Mouse (Mus musculus) lung, postnatal 25 days (tissue): ENCODE measurements around the gene Sema3a.

Source experiments
- DNase-seq: peaks from one replicate; pipeline ENCODE4 v3.0.0; 2022; ENCODE audit warnings: low spot score

Gene Sema3a

GRCm38 (mm10) chr5:13320138-13320537 lies 194.9 kb downstream of the Sema3a start:
- DNase-seq: no peak

DNA sequence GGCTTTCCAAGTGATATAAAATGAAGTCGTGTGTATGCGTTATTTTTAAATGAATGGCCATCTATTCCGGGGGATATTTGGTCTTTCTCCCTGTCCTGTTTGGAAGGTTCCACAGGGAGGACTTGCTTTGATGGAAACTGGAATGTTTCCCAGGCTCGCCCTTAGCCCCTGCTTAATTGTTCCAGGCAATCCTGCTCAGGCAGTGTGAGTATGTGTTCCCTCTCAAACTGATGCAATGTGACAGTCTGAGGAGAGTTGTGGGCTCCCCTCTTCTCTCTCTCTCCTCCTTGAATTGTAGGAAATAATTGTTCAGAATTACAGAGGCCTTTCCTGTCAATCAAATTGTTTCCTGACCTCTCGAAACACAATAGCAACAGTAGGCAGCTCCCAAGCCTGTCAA lies 202.1 kb downstream of the Sema3a start:
- DNase-seq: no peak

- no peak for DNase-seq
Observed at GRCm38 (mm10) chr5:13331412-13331811, 206.2 kb downstream of the Sema3a start.

- DNase-seq: no peak
Observed at GRCm38 (mm10) chr5:13337665-13338064, 212.5 kb downstream of the Sema3a start.

DNA sequence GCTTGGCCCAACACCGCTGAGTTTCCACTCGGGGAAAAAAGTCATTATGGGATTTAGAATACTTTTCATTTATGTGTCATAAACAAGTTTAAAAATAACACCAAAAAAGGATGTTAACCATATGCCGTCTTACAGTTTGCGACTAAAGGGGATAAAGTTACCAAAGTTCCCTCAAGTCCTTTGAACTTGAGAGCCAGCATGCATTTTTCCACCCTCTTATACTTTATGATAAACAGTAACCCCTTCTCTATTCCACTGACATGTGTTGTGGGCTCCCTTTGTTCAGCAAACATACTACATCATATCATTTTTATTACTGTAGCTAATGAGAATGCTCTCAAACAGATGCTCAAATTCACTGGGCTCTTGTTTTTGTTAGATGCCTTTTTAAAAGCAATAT lies 221.9 kb downstream of the Sema3a start:
- DNase-seq: no peak

DNA sequence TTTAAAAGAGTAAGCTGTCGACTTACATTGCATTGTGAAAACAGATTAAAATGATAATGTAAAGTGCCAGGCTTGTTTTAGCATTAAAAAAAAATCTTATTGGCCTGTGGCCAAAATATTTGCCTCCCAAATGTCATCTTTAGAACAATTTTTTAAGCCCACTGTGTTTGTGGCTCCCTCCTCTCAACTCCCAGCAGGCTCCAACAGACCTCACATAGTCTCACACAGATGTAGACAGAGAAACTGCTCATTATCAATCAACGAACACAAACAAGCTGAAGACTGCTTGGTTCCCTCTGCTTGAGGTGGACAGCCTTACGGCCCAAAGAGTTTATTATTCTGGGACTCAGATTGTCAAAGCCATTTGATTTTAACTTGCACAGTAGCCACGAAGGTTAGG lies 226.4 kb downstream of the Sema3a start:
- DNase-seq: no peak

GRCm38 (mm10) chr5:13352995-13353394 lies 227.8 kb downstream of the Sema3a start:
- no peak for DNase-seq

DNA sequence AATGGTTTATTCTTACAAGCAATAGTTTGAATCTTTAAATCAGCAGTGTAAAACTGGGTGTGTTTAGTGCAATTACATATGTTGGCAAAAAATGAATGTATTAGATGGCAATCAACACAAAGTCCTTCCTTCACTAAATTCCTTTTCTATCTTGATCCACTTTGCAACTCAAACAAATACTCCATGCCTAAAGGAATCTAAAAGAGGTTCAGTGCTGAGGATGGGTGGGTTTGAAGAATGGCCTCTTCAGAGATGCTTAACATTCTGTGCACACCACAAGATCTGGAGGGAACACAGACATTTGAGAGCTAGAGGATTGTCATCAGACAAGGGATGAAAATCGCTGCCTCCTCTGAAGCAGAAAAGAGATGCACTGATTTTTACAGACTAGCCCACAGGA lies 228.3 kb downstream of the Sema3a start:
- DNase-seq: peak; percentile 37

- DNase-seq: no peak
Observed at GRCm38 (mm10) chr5:13354913-13355312, 229.7 kb downstream of the Sema3a start.

GRCm38 (mm10) chr5:13358770-13359169 lies 233.6 kb downstream of the Sema3a start:
- DNase-seq: no peak

DNA sequence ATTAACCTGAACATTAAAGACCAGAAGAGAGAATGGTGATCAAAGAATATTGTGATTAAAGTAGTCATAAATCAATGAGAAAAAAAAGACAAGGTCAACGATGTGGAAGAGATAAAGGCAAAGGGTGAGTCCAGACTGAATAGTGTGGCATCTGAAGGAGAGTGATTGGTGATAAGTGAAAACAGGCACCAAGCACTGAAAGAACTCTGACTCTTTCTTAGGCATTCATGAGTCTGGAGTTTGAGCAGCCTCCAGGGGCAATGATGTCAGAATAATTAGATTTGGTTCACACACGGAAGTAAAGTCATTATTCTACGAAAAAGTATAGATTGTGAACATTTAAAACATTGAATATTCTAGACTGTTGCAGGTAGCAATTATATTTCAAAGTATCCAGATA lies 235.5 kb downstream of the Sema3a start:
- no peak for DNase-seq

DNA sequence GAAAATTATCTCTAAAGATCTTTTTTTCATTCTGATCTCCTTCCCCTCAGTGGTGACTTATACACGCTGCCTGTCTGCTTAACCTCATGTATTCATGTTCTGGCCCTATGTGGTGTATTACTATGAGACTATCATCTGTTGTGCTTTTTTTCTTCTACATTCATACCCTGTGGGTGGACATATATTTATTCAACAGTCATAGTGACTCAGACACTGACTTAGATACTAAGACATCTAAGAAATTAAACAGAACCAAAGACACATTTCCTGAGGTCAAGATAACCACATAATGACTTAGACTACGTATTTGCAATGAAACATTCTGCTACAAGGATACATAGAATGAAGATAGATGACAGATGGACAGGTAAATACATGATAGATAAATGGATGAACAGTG lies 239.9 kb downstream of the Sema3a start:
- no peak for DNase-seq

- no peak for DNase-seq
Observed at GRCm38 (mm10) chr5:13379223-13379622, 254.0 kb downstream of the Sema3a start.

DNA sequence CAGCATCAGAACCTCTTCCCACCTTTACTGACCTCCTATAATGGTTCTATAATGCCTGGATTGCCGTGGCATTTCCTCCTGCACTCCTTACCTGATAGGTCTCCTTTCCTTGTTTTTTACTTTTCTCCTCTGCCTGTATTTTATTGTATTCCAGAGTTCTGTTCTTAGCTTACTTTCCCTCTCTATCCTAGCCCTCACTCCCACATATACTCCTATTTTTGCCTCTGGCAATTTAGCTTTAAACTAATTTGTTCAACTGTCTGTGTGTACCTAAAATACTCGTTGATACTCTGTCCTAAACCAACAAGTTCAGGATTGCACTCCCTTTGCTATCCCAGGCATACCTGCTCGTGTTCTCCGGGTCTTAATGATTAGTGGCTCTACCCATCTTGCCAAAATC lies 258.8 kb downstream of the Sema3a start:
- DNase-seq: no peak

GRCm38 (mm10) chr5:13384714-13385113 lies 259.5 kb downstream of the Sema3a start:
- DNase-seq: no peak

DNA sequence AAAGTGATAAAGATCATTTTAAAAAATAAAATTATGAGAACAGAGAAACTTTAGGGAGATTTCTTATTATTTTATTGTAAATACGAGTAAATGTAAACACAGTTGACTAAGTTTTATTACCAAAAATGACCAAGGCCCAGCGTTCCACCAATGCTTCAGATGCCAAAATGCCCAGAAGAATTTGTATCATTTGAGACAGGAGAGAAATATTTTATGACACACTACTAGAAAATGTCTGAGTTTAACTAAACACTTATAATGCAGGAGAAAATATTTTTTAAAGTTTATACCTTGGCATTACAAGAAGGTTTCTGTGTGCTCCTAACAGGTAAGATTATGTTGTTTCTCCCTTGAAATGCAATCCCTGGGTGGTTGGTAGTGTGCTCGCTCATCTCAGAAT lies 261.4 kb downstream of the Sema3a start:
- DNase-seq: no peak

DNA sequence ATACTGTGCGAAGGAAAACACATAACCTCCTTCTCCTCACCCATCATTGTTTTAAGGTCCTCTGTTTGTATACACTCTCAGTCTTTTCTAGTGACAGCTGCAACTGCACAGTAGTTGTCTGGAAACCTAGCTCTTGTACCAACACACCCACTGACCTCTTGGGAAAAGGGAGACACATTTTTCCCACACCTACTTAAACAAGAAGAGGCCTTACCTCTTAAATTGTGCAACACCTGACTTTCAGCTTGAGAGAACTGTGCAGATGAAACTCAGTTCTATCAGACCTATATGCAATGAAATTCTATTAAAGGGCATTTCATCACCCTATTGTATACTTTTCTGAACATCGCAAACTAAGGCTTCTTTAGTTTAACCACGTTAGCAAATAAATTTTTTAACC lies 262.5 kb downstream of the Sema3a start:
- DNase-seq: peak; percentile 24

- DNase-seq: no peak
Observed at GRCm38 (mm10) chr5:13389995-13390394, 264.8 kb downstream of the Sema3a start.

DNA sequence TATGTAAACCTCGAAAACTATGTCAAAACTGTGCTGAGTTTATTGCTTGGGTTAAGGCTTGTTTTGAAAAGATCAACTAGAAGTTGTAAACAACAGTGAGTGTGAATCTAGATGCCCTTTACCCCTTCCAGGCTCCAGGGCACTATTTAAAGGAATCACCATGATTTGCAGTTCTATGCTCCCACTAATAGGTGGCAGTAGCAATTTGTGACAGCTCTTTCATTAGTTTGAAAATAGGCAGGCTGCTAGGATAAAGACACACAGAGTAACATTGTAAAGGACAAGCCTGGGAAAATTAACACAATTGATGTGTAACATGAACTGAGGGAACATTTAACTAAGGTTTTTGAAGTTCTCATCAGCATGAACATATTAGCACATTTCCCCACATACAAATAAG lies 280.2 kb downstream of the Sema3a start:
- no peak for DNase-seq

GRCm38 (mm10) chr5:13406131-13406530 lies 280.9 kb downstream of the Sema3a start:
- DNase-seq: no peak

DNA sequence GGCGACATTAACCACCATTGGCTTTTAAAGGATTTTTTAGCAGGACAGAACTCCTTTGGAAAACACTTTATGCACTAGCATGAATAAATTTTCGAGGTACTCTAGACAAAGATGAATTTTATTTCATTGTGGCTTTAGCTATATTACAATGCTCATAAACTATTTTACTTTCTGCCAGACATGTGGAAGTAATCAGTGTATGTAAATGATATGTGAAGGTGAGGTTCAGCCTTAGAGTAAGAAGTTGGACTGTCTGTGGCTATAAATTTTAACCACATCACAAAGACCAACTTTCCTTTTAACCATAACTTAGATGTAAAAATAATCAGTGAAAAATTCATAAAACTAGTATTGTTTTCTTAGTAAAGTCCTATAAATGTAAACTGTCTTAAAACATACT lies 286.7 kb downstream of the Sema3a start:
- DNase-seq: no peak

DNA sequence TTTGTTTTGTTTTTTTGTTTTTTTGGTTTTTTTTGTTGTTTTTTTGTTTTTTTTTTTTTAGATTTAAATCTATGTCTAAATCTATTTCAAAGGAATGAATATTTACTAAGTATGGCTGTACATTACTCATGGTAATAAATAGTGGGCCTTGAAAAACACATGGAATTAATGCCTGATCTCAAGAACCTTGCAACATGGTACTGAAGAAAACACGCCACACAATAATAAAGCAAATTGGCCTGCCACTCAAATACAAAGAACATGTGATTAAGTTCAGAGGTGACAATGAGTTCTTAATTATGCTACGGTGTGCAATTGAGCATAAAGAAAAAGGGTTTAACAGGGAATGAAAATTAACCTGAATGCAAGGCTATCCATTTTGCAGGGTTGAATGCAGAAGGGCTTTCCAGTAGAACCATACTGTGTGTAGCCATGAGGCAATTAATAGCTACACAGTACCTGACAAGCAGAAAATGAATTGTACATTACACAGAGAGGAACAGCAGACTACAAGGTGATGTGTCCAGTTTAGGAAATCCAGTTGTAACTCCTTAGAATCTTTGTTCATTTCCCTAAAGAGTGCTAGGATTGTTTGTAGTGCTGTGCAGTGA lies 288.8 kb downstream of the Sema3a start:
- no peak for DNase-seq

DNA sequence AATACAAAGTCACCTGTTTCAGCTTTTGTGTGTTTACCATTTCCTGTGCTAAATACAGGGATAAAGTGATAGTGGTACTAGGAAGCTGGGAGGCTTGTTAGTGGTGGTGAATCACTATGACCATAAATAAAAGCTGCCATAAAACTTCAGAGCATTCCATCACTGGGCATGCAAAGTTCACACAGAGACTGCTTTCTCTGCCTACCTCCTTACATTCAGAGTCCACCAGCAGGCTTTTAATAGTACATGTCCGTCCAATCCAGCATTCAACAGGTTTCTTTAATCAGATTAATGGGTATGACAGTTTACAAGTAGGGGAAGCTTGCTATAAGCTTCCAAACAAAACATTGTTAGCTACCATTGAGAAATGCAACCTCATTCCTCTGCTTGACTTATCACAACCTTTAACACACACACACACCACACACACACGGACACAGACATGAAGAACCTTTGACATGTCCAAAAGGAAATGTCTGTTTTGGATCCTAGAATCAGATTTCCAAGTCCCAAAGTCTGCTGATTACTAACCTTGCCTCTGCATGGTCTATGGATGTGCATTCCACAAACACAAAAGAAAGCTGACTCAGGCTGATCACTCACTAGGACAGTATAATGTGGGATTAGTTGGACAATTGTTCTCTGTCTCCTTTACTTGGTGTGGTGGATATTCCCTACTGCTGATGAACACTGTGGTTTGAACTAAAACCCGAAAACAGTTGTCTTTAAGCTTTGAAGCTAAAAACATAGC lies 291.9 kb downstream of the Sema3a start:
- no peak for DNase-seq
